Mouse (Mus musculus) cortical plate, adult 2 months (tissue): ENCODE measurements at regions not wholly inside any gene's neighbourhood (a gene's known extent, or its start where the extent isn't known, plus 50 kb on each side); places are given as distances from the start of the nearest gene placed in this dataset.

Experiments
- CTCF ChIP-seq: fragments of 200-500 bp; IDR thresholded peaks from 2 replicates; pipeline ENCODE4 v1.5.1; 2011; ENCODE audit warnings: mild to moderate bottlenecking, control low read depth, low read length; ENCODE audit not compliant: insufficient read depth; ENCODE audit errors: extremely low read depth
- POLR2A ChIP-seq: fragments of 200-500 bp; IDR thresholded peaks from 2 replicates; pipeline ENCODE4 v1.6.1; 2011; ENCODE audit warnings: mild to moderate bottlenecking, low read length, control low read depth; ENCODE audit not compliant: insufficient read depth; ENCODE audit errors: extremely low read depth

DNA sequence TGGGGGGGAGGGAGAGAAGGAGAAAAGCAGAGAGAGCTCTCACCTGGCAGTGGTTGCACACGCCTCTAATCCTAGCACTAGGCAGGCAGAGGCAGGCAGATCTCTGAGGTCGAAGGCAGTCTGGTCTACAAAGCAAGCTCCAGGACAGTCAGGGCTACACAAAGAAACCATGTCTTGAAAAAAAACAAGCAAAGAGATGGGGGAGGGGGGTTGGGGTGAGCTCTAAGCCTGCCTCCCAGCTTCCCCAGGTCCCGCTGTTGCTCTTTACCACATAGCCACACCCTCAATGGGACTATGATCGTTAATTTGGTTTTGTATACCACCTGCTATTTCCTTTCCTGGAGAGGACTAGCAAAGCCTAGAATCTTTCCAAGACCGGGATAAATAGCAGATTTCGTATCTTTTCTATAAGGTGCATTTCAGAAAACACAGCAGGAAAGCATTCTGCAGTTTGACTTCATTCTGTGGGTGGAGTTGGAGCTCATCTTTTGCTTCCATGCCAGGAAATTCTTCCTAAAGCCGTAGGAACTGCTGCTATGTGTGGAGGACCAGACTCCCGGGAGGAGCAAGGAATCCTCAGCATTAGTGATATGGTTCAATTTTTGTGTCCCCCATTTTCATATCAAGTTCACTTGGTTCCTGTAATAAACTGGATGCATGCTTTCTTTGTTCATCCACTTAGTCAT is 52.7 kb upstream of the Rgma start:
- TF ChIP-seq POLR2A (no peak), CTCF (no peak)
